Mouse (Mus musculus) liver, embryonic 14.5 days (tissue): ENCODE results near the gene Abcf3. TPM values are rescaled to one million over a fixed set of nuclear protein-coding genes. Genes with fewer than 3 reads are reported as not detected.

Source experiments
- ATAC-seq: fragments of 200-750 bp; cut with Nextera tagmentation; 2 replicates; pipeline ENCODE4 v1.8.0; 2017; ENCODE audit warnings: moderate number of reproducible peaks, mild to moderate bottlenecking, moderate library complexity; ENCODE audit not compliant: insufficient read depth
- DNase-seq, 3 experiments: peaks; one replicate each; pipeline ENCODE4 v3.0.0-alpha.2; 2012 to 2013; ENCODE audit warnings: low read depth in 3 of 3, low spot score in 3 of 3
- H3K27ac ChIP-seq: fragments of 300-500 bp; sonication (generic); 2 replicates; pipeline ENCODE4 v1.5.1; 2014; ENCODE audit warnings: moderate library complexity, mild to moderate bottlenecking, control low read depth, inconsistent platforms
- H3K27me3 ChIP-seq: fragments of 300-500 bp; sonication (generic); 2 replicates; pipeline ENCODE4 v1.6.1; 2014; ENCODE audit warnings: mild to moderate bottlenecking, low read length, moderate library complexity; ENCODE audit not compliant: control insufficient read depth, insufficient read depth
- H3K36me3 ChIP-seq: fragments of 300-500 bp; sonication (generic); replicated peaks from 2 replicates; pipeline ENCODE4 v1.6.1; 2014; ENCODE audit warnings: low read depth; ENCODE audit not compliant: control insufficient read depth, insufficient read depth
- H3K4me1 ChIP-seq, 2 experiments: fragments of 200-500 bp in 1 of 2; fragments of 300-500 bp in 1 of 2; sonication (generic) in 1 of 2; replicated peaks; 2 replicates each; pipeline ENCODE4 v1.6.1; 2012 to 2014; ENCODE audit warnings: antibody characterized with exemption in 1 of 2, inconsistent platforms in 1 of 2, low read length in 1 of 2; ENCODE audit not compliant: control insufficient read depth in 2 of 2, insufficient read depth in 2 of 2
- H3K4me2 ChIP-seq: fragments of 300-500 bp; sonication (generic); 2 replicates; pipeline ENCODE4 v1.6.1; 2014; ENCODE audit warnings: low read depth, mild to moderate bottlenecking, control low read depth, moderate library complexity
- H3K4me3 ChIP-seq, 2 experiments: fragments of 200-500 bp in 1 of 2; fragments of 300-500 bp in 1 of 2; sonication (generic) in 1 of 2; 2 replicates each; pipeline ENCODE4 v1.5.1; 2012 to 2014; ENCODE audit warnings: low read depth in 2 of 2, low read length in 2 of 2, mild to moderate bottlenecking in 2 of 2, control low read depth in 1 of 2, inconsistent platforms in 1 of 2, moderate library complexity in 1 of 2; ENCODE audit not compliant: insufficient read depth in 1 of 2
- H3K9ac ChIP-seq: fragments of 300-500 bp; sonication (generic); replicated peaks from 2 replicates; pipeline ENCODE4 v1.6.1; 2014; ENCODE audit warnings: mild to moderate bottlenecking, control low read depth, moderate library complexity
- H3K9me3 ChIP-seq: fragments of 300-500 bp; sonication (generic); 2 replicates; pipeline ENCODE4 v1.6.1; 2016; ENCODE audit warnings: low read length, mixed read lengths; ENCODE audit not compliant: control insufficient read depth
- CTCF ChIP-seq: IDR thresholded peaks from 2 replicates; pipeline ENCODE4 v1.5.1; 2016; ENCODE audit warnings: antibody characterized with exemption, low read depth, control low read depth
- EP300 ChIP-seq: IDR thresholded peaks from 2 replicates; pipeline ENCODE4 v1.6.1; 2016; ENCODE audit warnings: antibody characterized with exemption, low read depth
- WGBS: fragments of 180-500 bp; shearing (Covaris S2); extraction: QIAGEN DNeasy Blood & Tissue Kit; methylation state at CpG from one replicate; pipeline ENCODE4 v1.1.7; 2014; ENCODE audit not compliant: insufficient replicate concordance; 5-methylcytosine and 5-hydroxymethylcytosine counted together
- polyA plus RNA-seq, 2 experiments: library from polyadenylated mRNA; depleted of rRNA in 1 of 2; stranded (reverse) in 1 of 2; unstranded in 1 of 2; fragments of >200 nt; fragmentation: Nextera tagmentation in 1 of 2; extraction: Ambion mirVana in 1 of 2; gene quantifications; 2 replicates each; pipeline versions ENCODE4 v1.2.1 to v1.2.3; 2012 to 2014

Abcf3 gene
- polyA plus RNA-seq, 2 experiments, result 14.3 to 19.5 TPM

GRCm38 (mm10) chr16:20523886-20524285 is 24.5 kb upstream of the Abcf3 start:
- Histone ChIP-seq H3K4me2 (no peak overlapping the region), H3K9ac (no peak overlapping the region), H3K27me3 (no peaks in the 10 kb centered on the region), H3K27ac (no peak overlapping the region), H3K36me3 (peaks cover 14% of the 10 kb centered on the region; the same call in 1 of the 2 replicates), H3K9me3 (no peaks in the 10 kb centered on the region), H3K4me1 (peaks cover 0 to 9% of the 10 kb centered on the region in 2 experiments; a peak in 3 of 4 replicates), H3K4me3 (no peak overlapping the region)
- TF ChIP-seq EP300, result no peak
- TF ChIP-seq CTCF, result no peak
- no peak for ATAC-seq
- no peak for DNase-seq
- 77% methylated on average over 10 of the region's 10 CpGs for WGBS

GRCm38 (mm10) chr16:20528779-20529178 is 19.6 kb upstream of the Abcf3 start:
- no peaks in the 10 kb centered on the region for H3K27me3 ChIP-seq
- 34% methylated on average over 5 of the region's 5 CpGs for WGBS
- H3K27ac ChIP-seq, result peak overlapping the region; percentile 39
- no peaks in the 10 kb centered on the region for H3K9me3 ChIP-seq
- no peak overlapping the region for H3K4me3 ChIP-seq
- DNase-seq, result peak in 1 of 3 experiments; percentile 26
- peaks cover 0 to 7% of the 10 kb centered on the region in 2 experiments; a peak in 2 of 4 replicates for H3K4me1 ChIP-seq
- peak; percentile 83 for ATAC-seq
- H3K9ac ChIP-seq, result 0 out of 2 replicates have a peak overlapping the region, but pooled peaks have one; percentile 23
- peak overlapping the region; percentile 19; the same call in 1 of the 2 replicates for H3K4me2 ChIP-seq
- peaks cover 24% of the 10 kb centered on the region for H3K36me3 ChIP-seq
- no peak; the same call in none of the 2 replicates for TF ChIP-seq EP300
- no peak for TF ChIP-seq CTCF

DNA sequence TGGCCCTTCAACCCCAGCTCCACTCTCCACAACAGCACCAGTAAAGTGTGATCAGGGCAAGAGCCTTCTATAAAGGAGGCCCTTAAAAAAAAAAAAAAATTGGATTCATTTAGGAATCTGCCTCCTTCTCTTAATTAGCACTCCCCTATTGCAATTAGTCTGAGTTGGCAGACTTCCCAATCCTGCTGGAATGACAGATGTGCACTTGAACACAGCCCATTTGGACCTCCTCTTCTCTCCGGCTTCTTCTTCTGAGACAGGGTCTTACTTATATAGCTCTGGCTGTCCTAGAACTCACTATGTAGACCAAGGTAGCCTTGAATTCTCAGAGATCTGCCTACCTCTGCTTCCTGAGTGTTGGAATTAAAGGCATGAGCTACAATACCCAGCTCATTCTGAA is 19.0 kb upstream of the Abcf3 start:
- 83% methylated on average over 1 of the region's 1 CpGs for WGBS
- H3K27me3 ChIP-seq, result no peaks in the 10 kb centered on the region
- H3K4me3 ChIP-seq, result no peak overlapping the region
- TF ChIP-seq EP300 (no peak), CTCF (no peak)
- peaks cover 24% of the 10 kb centered on the region for H3K36me3 ChIP-seq
- H3K27ac ChIP-seq, result no peak overlapping the region
- ATAC-seq, result no peak
- H3K9me3 ChIP-seq, result no peaks in the 10 kb centered on the region
- H3K9ac ChIP-seq, result no peak overlapping the region
- H3K4me1 ChIP-seq, result peaks cover 0 to 7% of the 10 kb centered on the region in 2 experiments; a peak in 2 of 4 replicates
- no peak overlapping the region for H3K4me2 ChIP-seq
- DNase-seq, result no peak

DNA sequence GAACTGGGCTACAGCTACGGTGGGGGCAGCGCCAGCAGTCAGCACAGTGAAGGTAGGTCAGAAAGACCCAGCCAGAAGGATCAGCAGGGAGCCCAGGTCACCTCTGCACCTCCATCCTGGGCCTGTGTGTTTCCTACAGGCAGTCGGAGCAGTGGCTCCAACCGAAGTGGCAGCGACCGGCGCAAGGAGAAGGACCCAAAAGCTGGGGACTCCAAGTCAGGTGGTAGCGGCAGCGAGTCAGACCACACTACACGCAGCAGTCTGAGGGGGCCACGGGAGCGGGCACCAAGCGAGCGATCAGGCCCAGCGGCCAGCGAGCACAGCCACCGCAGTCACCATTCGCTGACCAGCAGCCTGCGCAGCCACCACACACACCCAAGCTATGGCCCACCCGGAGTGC is 17.4 kb upstream of the Abcf3 start:
- ATAC-seq (no peak), DNase-seq (no peak)
- no peak for TF ChIP-seq EP300
- no peak for TF ChIP-seq CTCF
- Histone ChIP-seq H3K9ac (no peak overlapping the region), H3K27ac (no peak overlapping the region), H3K4me3 (no peak overlapping the region), H3K36me3 (peaks cover 18% of the 10 kb centered on the region), H3K4me2 (no peak overlapping the region), H3K27me3 (no peaks in the 10 kb centered on the region), H3K9me3 (no peaks in the 10 kb centered on the region), H3K4me1 (peaks cover 0 to 7% of the 10 kb centered on the region in 2 experiments; a peak in 2 of 4 replicates)
- WGBS, result 92% methylated on average over 20 of the region's 20 CpGs

DNA sequence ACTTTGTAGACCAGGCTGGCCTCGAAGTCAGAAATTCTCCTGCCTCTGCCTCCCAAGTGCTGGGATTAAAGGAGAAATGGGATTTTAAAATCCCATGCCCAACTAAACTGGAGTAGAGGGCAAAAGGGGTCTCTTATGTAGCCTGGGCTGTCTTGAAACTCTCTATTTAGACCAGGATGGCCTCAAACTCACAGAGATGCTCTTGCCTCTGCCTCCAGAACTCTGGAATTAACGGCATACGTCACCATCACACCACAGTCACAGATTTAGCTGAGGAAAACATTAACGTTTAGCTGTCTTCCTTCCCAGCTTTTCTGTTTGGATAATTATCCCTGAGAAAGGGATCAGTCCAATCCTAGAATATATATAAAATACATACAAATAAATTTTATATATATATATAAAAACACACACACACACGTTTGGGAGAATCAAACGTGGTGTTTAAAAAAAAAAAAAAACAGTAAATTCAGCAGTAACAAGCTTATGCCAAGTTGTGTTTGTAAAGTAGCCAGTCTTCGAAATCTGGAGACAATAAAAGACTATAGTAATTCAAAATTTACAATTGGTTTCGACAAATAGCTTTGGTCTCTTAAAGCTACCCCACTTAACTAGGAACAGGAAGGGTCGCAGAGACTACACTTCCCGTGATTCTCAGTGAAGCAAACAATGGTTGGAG is 13.6 kb upstream of the Abcf3 start:
- no peak for DNase-seq
- ATAC-seq, result no peak
- H3K4me3 ChIP-seq, result peak overlapping the region; percentile 4 to 15; a peak in 2 of 4 replicates
- H3K27me3 ChIP-seq, result no peaks in the 10 kb centered on the region
- no peak overlapping the region for H3K9ac ChIP-seq
- no peak overlapping the region for H3K27ac ChIP-seq
- TF ChIP-seq EP300 (no peak), CTCF (no peak)
- no peaks in the 10 kb centered on the region for H3K9me3 ChIP-seq
- H3K36me3 ChIP-seq, result peaks cover 28% of the 10 kb centered on the region
- peak overlapping the region; percentile 51 for H3K4me2 ChIP-seq
- H3K4me1 ChIP-seq, result peaks cover 17 to 23% of the 10 kb centered on the region in 2 experiments
- WGBS, result 36% methylated on average over 10 of the region's 10 CpGs
